Mouse (Mus musculus) hindbrain, postnatal 0 days (tissue): ENCODE measurements around the gene Med16. TPM values are rescaled to one million over a fixed set of nuclear protein-coding genes. Genes with fewer than 3 reads are reported as not detected.

ENCODE experiments used
- ATAC-seq: fragments of 200-750 bp; cut with Nextera tagmentation; 2 replicates; pipeline ENCODE4 v1.8.0; 2017; ENCODE audit warnings: mild to moderate bottlenecking, moderate TSS enrichment, moderate library complexity
- DNase-seq: peaks from one replicate; pipeline ENCODE4 v3.0.0-alpha.2; 2015; ENCODE audit warnings: low spot score
- H3K27ac ChIP-seq: fragments of 300-500 bp; sonication (generic); 2 replicates; pipeline ENCODE4 v1.5.1; 2014; ENCODE audit warnings: mild to moderate bottlenecking
- H3K27me3 ChIP-seq: fragments of 300-500 bp; sonication (generic); 2 replicates; pipeline ENCODE4 v1.6.1; 2014; ENCODE audit warnings: low read length, mixed read lengths; ENCODE audit not compliant: insufficient read depth
- H3K36me3 ChIP-seq: fragments of 300-500 bp; sonication (generic); 2 replicates; pipeline ENCODE4 v1.6.1; 2014; ENCODE audit warnings: low read length, mixed read lengths; ENCODE audit not compliant: insufficient read depth
- H3K4me1 ChIP-seq: fragments of 300-500 bp; sonication (generic); 2 replicates; pipeline ENCODE4 v1.6.1; 2014; ENCODE audit warnings: antibody characterized with exemption, low read length, mixed read lengths; ENCODE audit not compliant: insufficient read depth
- H3K4me2 ChIP-seq: fragments of 300-500 bp; sonication (generic); 2 replicates; pipeline ENCODE4 v1.6.1; 2014; ENCODE audit warnings: low read depth, mild to moderate bottlenecking, low read length, moderate library complexity, mixed read lengths
- H3K4me3 ChIP-seq: fragments of 300-500 bp; sonication (generic); 2 replicates; pipeline ENCODE4 v1.5.1; 2014; ENCODE audit warnings: low read length
- H3K9ac ChIP-seq: fragments of 300-500 bp; sonication (generic); replicated peaks from 2 replicates; pipeline ENCODE4 v1.6.1; 2014; ENCODE audit warnings: mild to moderate bottlenecking, low read length, moderate library complexity, mixed read lengths
- H3K9me3 ChIP-seq: fragments of 300-500 bp; sonication (generic); 2 replicates; pipeline ENCODE4 v1.6.1; 2016; ENCODE audit warnings: low read length, mixed read lengths
- CTCF ChIP-seq: IDR thresholded peaks from 2 replicates; pipeline ENCODE4 v1.5.1; 2016; ENCODE audit warnings: antibody characterized with exemption, control low read depth, low read depth
- WGBS: fragments of 180-500 bp; shearing (Covaris S2); extraction: QIAGEN DNeasy Blood & Tissue Kit; methylation state at CpG from one replicate; pipeline ENCODE4 v1.1.7; 2014; 5-methylcytosine and 5-hydroxymethylcytosine counted together
- polyA plus RNA-seq: library from polyadenylated mRNA; unstranded; fragments of >200 nt; fragmentation: Nextera tagmentation; extraction: Ambion mirVana; gene quantifications from 2 replicates; pipeline ENCODE4 v1.2.1, GENCODE M21; 2015
- total RNA-seq: library from RNA; depleted of rRNA; stranded (reverse); fragments of >200 nt; gene quantifications from 2 replicates; pipeline ENCODE4 v1.2.3, GENCODE M21; 2014

The Med16 gene
- total and polyA plus RNA-seq, 2 experiments from 2014 or later, result 48.4 to 82.2 TPM

DNA sequence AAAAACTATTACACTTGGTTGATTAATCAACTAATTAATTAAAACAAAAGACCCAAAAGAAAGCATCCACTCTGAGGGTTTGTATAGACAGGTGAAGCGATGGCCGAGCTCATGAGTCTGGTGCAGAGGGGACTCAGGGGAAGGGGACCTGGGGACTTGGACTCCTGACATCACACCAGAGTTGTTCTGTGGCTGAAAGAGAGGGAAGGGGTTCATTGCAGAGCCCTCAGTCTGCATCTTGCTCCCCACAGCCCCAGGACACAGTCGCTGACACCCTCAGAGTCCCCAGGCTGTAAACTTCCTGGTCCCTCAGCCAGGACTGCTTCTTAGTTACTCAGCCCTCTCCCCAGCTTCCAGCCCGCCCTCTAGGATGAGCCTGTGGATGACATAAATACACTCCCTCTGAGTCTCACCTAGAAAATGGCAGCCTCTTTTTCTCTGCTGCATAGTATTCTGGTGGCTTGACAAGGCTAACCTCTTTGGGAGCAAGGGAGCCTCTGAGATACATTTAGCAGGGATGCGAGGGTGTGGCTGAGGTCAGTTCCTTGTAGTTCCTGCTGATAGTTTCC, 8.9 kb upstream of the Med16 start:
- Histone ChIP-seq H3K27me3 (peaks cover 45% of the 10 kb centered on the region), H3K4me2 (peak overlapping the region; percentile 97), H3K9ac (peak overlapping the region; percentile 92; the same call in 1 of the 2 replicates), H3K4me3 (peak overlapping the region; percentile 80), H3K36me3 (no peaks in the 10 kb centered on the region), H3K9me3 (no peaks in the 10 kb centered on the region), H3K27ac (no peak overlapping the region), H3K4me1 (peaks cover 24% of the 10 kb centered on the region)
- 72% methylated on average over 5 of the region's 5 CpGs for WGBS
- ATAC-seq, result no peak
- no peak for DNase-seq
- TF ChIP-seq CTCF, result no peak

DNA sequence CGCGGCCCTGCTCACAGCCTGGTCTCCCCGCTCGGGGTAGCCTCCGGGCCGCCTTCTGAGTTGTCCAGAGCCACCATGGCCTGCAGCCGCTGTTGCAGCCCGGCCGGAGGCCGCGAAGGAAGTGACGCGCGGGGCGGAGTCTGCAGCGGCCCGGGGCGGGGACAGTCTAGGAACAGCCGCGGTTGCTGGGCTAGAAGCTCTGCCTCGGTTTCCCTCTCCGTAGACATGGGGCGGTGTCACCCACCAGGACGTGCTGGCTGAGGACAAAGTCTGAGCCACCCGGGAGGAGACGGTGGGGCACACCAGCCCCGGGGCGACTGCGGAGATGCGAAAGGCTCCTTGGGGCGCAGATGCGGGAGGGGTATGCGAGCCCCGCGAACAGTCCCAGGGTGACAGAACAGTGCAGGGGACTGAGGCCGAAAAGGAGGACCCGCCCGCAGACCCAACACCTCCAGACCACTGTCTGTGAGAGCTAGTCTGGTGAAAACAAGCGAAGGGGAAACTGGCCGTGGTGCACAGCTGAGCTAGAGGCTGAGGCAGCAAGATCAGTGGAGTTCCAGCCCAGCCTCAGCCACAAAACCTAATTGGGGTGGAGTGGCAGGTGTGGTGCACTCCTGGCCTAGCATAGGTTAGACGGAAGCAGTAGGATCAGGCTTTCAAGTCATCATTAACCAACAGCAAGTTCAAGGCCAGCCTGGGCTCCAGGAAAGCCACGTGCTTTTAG, 8.2 kb upstream of the Med16 start, which contains the start of gene Kiss1r:
Gene Kiss1r (plus strand): TSS at position 164 of the 724 bp plus-strand sequence.
- H3K27ac ChIP-seq, result peak within 1 kb of the TSS; percentile 78

DNA sequence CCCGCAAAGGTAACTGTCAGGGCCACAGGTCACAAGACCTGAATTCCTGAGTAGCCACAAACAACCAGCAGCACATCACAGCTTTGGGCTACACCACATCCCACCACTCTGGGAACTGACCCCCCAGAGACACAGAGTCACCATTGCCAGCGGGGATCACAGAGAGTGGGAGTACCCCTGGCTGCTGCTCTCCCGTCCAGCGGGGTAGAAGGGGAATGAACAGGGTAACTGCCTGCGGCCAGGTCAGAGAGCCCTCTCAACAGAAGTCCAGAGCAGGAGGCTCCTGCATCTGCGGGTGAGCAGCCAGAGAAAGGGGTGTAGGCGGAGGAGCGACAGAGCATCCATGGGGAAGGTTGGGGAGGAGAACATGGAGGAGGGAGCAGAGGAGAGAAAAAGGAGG, 7.4 kb upstream of the Med16 start:
- 8% methylated on average over 8 of the region's 8 CpGs for WGBS
- Histone ChIP-seq H3K4me1 (peaks cover 19% of the 10 kb centered on the region), H3K9ac (peak overlapping the region; percentile 92), H3K36me3 (0 out of 2 replicates have a peak, but pooled peaks cover 3% of the 10 kb centered on the region), H3K4me3 (peak overlapping the region; percentile 80), H3K9me3 (no peaks in the 10 kb centered on the region), H3K27ac (peak overlapping the region; percentile 32; the same call in 1 of the 2 replicates), H3K4me2 (peak overlapping the region; percentile 97), H3K27me3 (peaks cover 32% of the 10 kb centered on the region)
- ATAC-seq (no peak), DNase-seq (no peak)
- no peak for TF ChIP-seq CTCF

More for the DNA sequence above, 8.2 kb upstream of the Med16 start, which contains the start of gene Kiss1r:
- WGBS, result 2% methylated on average over 42 of the region's 42 CpGs
- Histone ChIP-seq H3K4me2 (peak within 1 kb of the TSS; percentile 97), H3K4me1 (peaks cover 24% of the 10 kb centered on the region), H3K9me3 (no peaks in the 10 kb centered on the region), H3K27me3 (peaks cover 39% of the 10 kb centered on the region), H3K36me3 (no peaks in the 10 kb centered on the region), H3K9ac (peak within 1 kb of the TSS; percentile 92), H3K4me3 (peak within 1 kb of the TSS; percentile 80)
- DNase-seq (peak; percentile 88), ATAC-seq (peak; percentile 78)
- no peak for TF ChIP-seq CTCF

DNA sequence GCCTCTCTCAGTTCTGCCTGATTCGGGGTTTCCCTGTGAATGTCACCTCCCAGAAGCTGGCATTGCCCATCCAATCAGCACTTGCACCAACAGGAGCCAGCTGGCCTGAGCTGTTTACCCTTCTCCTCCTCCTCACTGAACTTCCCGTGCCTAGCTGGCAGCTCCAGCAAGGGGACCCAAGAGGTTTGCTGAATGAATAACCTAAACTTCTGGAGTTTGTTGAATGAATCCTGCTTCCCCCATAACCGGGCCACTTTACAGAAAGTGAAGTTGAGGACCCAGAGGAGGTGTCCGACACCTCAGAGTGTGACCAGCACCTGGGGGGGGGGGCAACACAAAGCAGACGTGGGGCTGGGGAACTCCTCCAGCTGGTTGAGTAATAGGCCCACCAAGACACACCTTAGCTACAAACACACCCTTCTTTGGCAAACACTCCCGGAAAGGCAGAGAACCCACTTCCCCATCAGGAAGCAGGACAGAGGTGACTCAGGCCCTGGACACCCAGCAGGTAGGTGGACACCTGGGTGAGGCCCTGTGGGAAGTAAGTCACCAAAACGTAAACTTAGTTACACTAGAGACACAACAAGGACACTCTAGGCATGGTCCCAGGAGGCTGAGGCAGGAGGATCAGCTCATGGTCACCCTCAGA, 6.3 kb upstream of the Med16 start:
- Histone ChIP-seq H3K36me3 (0 out of 2 replicates have a peak, but pooled peaks cover 7% of the 10 kb centered on the region), H3K27ac (no peak overlapping the region; the same call in 1 of the 2 replicates), H3K4me1 (peaks cover 14% of the 10 kb centered on the region), H3K4me2 (0 out of 2 replicates have a peak overlapping the region, but pooled peaks have one; percentile 97), H3K9ac (no peak overlapping the region), H3K4me3 (no peak overlapping the region), H3K27me3 (peaks cover 22% of the 10 kb centered on the region), H3K9me3 (no peaks in the 10 kb centered on the region)
- WGBS, result 63% methylated on average over 7 of the region's 7 CpGs
- ATAC-seq (no peak), DNase-seq (no peak)
- TF ChIP-seq CTCF, result no peak

DNA sequence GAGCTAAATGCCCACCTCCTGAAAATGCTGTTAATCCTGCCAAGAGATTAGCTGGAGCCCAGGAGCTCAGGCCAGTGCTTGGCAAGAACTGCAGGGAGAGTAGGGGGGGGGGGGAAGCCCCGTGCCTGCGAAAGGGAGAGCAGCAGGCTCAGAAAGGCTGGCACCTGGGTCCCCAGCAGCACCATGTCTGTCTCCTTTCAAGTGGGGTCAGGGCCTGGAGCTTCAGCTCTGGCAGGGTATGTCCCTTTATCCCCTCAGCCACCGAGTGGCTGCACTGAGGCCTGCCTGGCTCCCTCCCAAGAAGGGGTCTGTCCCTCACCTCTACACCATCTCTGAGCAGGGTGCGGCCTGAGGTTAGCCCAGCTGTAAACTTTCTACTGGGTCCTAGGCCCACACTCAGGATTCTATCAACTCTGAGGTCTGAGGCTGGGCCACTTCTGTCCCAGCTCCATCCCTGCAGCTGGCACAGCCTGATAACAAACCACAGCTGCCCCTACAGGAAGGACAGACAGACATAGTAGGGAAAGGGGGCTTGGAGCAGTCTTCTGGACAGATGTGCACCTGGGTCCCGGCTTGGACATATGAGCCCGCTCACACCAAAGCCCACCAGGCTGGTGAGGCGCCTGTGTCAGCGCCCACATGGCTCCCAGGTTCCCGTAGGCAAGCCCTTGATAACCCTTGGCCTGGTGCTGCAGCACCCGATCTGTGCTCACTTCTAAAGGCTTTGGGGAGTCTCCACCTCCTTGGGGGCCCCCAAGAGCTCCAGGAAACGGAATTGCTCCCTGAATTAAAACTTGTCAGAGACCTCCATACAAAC, 5.6 kb upstream of the Med16 start:
- H3K9ac ChIP-seq, result peak overlapping the region; percentile 15
- ATAC-seq (no peak), DNase-seq (peak; percentile 48)
- H3K27me3 ChIP-seq, result peaks cover 16% of the 10 kb centered on the region
- no peak for TF ChIP-seq CTCF
- H3K36me3 ChIP-seq, result 0 out of 2 replicates have a peak, but pooled peaks cover 7% of the 10 kb centered on the region
- peak overlapping the region; percentile 3; the same call in 1 of the 2 replicates for H3K27ac ChIP-seq
- WGBS, result 69% methylated on average over 10 of the region's 11 CpGs
- peaks cover 14% of the 10 kb centered on the region for H3K4me1 ChIP-seq
- H3K9me3 ChIP-seq, result no peaks in the 10 kb centered on the region
- no peak overlapping the region for H3K4me3 ChIP-seq
- no peak overlapping the region for H3K4me2 ChIP-seq

DNA sequence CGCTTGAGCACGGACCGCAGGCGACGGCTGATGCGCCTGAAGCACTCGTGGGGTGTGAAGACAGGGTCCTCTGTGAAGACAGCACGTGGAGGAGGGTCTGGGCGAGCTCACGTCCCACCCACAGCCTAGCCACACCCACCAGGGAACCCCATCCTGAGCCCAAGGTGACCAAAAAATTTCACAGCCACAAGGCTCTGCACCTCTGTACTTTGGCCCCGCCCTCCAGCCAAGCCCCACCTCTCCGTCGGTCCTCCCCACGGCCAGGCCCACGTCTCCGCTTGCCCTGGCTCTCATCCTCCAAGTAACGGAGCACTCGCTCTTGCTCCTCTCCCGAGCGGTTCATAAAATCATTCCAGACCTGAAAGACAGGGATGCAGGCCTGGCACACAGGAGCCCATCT, 3.7 kb upstream of the Med16 start:
- no peak for DNase-seq
- Histone ChIP-seq H3K9ac (no peak overlapping the region), H3K27ac (no peak overlapping the region), H3K9me3 (no peaks in the 10 kb centered on the region), H3K4me3 (no peak overlapping the region), H3K36me3 (0 out of 2 replicates have a peak, but pooled peaks cover 7% of the 10 kb centered on the region), H3K4me1 (peaks cover 14% of the 10 kb centered on the region), H3K4me2 (no peak overlapping the region), H3K27me3 (no peaks in the 10 kb centered on the region)
- TF ChIP-seq CTCF, result no peak
- WGBS, result 69% methylated on average over 20 of the region's 20 CpGs
- ATAC-seq, result no peak
